Mouse (Mus musculus) testis, adult 2 months (tissue): Measurements from ENCODE around the gene Sgf29.

ENCODE experiments used
- CTCF ChIP-seq: fragments of 200-500 bp; IDR thresholded peaks from 2 replicates; pipeline ENCODE4 v1.5.1; 2012; ENCODE audit warnings: low read depth, mild to moderate bottlenecking, inconsistent platforms, low read length, moderate library complexity; ENCODE audit not compliant: control insufficient read depth, insufficient read depth, insufficient replicate concordance
- POLR2A ChIP-seq: fragments of 200-500 bp; IDR thresholded peaks from 2 replicates; pipeline ENCODE4 v1.6.1; 2012; ENCODE audit warnings: low read depth, mild to moderate bottlenecking, inconsistent platforms, low read length, moderate library complexity; ENCODE audit not compliant: control insufficient read depth

DNA sequence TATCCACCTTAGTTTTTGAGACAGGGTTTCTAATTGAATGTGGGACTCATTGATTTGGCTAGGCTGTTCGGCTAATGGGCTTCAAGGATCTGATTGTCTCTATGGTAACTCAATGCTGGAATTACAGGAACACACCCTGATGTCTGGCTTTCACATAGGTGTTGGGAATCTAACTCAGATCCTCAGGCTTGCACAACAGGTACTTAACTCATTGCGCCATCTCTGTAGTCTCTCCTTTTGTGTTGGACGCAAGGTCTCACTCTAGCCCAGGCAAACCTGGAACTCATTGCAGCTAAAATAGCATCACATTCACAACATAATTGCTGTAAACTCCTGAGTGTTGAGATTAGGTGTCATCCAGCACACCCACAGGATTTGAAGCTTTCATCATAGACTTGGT is 21.0 kb downstream of the Sgf29 start:
- TF ChIP-seq CTCF (no peak), POLR2A (no peak)
